Mouse (Mus musculus): ENCODE measurements around the gene C1s2.

DNA sequence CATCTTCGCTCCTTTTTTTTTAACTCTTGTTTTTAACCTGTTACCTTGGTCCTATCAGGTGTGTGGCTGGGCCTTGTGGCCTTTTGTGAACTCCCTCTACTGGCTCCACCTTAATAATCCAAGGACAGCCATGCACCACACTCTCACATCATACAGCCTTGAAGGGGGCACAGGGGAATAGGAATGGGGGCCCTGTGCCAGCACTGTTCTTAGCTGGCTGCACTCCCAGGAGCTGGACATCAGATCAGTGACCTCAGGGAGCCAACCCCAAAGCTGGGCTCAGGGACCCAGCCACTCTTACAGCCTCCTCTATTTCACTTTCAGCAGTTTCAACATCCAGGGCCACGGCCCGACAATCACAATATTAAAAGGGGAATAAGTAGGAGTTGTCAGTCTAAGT lies 50.1 kb downstream of the C1s2 start:
- TF ChIP-seq CTCF (IDR thresholded peaks at IDR 0.05; ENCODE audit: extremely low read depth, insufficient read depth, low read length) (no peak), POLR2A (IDR thresholded peaks at IDR 0.05; ENCODE audit: extremely low read depth, insufficient read depth, low read length) (no peak)
